Mouse (Mus musculus): ENCODE data around the gene Hbp1. TPM values are rescaled to one million over a fixed set of nuclear protein-coding genes. Genes with fewer than 3 reads are reported as not detected.
A peak's percentile ranks its signal among the peaks of the same experiment; 100 is the strongest.

Gene Hbp1
- 93.9 and 127 TPM in 2 replicates for total RNA-seq (2017)

DNA sequence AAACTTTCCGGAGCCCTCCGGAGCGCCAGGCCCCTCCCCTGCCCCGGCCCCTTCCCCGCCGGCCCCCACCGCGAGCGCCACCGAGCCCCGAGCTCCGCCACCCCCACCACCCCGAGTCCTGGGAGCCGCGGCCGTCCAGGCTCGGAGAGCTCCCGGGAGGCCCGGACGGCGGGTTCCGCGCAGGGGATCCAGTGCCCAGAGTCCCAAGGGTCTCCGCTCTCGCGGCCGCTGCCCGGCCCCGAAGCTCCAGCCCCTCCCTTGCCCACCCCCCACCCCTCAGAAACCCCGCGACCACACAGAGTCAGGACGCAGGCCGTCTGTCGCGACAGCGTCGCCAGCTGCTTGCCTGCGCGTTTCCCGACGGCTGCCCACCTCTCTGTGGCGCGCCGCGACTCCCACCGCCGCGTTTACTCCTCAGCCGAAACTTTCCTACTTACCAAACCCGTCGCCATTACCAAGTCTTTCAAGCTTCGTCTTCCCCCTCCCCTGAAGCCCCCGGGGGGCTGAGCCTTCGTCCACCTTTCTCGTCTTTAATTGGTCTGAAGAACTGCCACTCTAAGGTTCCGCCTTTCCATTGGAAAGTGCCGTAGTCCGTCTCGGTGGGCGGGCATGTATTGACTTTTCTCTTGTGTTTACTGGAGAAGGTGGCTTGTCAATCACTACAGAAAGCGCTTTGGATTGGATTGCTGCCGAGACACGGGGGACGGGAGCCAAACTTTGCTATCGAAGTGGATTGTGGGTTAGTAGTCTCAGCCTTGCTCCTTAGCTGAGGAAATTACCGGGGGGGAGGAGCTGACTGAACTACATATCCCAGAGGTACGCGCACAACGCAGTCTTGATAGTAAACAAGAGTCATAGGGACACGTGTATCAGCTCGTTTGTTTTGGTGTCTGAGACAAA lies at the start of gene Hbp1:
Gene Hbp1, minus strand, starts transcription at position 777 of the 900 bp plus-strand sequence.
- peak; percentile 89 to 92 for ATAC-seq (replicated peaks in 1 of 2; ENCODE audit: insufficient read depth in 1 of 2, low FRiP score in 2 of 2, low TSS enrichment in 1 of 2, low read depth in 1 of 2, poor library complexity in 2 of 2, severe bottlenecking in 2 of 2)

DNA sequence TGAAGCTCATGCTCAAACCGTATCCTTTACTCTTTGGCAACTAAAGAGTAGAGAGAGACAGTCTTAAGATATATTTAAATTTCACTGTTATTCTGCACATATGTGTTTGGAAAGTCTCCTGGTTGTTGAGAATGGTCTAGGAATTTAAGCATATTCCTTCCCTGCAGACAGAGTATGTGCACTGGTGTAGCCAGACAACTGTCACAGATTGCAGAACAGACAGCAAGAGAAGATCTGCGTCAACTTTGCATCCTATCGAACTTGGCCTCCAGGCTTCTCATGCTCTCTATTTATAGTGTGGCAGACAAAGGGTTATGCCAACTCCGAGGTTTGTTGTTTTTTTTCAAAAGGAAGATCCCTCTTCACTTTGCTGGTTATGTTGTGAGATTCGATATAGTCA lies 48.4 kb upstream of the Hbp1 start:
- no peak for ATAC-seq (replicated peaks in 1 of 2; ENCODE audit: insufficient read depth in 1 of 2, low FRiP score in 2 of 2, low TSS enrichment in 1 of 2, low read depth in 1 of 2, poor library complexity in 2 of 2, severe bottlenecking in 2 of 2)

DNA sequence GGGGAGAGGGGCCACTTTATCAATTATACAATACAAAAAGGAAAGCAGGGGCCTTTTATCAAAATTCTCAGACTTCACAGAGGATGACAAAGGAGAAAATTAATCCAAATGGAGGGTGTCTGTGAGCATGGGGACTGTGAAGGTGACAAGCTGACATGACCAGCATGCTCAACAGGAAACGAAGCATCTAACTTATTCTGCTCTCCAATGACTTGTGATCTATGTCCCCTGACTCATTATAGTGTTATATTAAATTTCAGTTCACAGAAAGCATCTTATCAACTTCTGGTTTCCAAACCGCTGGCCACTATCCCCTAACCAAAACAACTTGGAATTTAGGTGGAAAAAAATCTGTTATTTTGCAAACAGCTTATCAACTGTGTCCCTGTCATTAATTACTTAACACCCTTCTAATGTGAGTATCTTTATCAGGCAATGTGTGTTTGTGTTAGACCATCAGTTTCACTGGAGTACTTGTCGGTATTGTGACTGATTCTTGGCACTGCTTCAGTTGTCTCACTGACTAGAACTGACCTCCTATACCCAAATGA lies 47.1 kb upstream of the Hbp1 start:
- ATAC-seq (replicated peaks in 1 of 2; ENCODE audit: insufficient read depth in 1 of 2, low FRiP score in 2 of 2, low TSS enrichment in 1 of 2, low read depth in 1 of 2, poor library complexity in 2 of 2, severe bottlenecking in 2 of 2) = no peak

DNA sequence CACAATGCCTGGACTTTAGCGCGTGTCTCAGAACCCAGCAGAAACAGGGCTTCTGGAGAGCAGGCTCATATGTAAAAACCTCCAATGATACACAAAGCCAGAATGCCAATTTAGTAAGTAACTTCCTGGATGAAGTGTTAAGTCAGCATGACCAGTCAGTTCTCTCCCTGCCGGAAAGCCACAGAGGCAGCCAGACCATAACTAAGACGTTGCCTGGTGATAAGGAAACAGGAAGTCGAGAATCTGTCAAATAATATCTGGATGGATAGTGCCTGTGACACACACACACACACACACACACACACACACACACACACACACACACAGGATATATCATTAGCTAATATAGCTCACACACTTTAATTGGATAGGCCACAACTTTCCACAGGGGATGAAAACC lies 46.5 kb upstream of the Hbp1 start:
- ATAC-seq (replicated peaks in 1 of 2; ENCODE audit: insufficient read depth in 1 of 2, low FRiP score in 2 of 2, low TSS enrichment in 1 of 2, low read depth in 1 of 2, poor library complexity in 2 of 2, severe bottlenecking in 2 of 2) = peak; percentile 93 to 95

DNA sequence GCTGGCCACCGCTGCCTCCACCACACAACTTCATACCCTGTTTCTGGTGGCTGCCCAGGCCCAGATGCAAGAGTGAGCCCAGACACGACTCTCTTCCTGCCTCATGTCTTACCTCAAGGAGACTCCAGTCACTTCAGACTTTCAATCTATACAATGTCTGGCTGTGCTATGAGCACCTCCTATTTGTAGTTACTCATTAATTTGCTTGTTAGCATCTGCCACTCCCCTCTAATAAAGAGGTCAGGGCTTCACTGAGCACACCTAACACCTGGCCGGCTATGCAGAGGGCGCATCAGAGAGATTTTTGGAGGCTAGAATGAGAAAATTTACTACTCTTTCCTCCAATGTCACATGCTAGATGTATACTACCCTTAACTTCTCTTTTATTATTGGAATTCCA lies 40.2 kb upstream of the Hbp1 start:
- no peak for ATAC-seq (replicated peaks in 1 of 2; ENCODE audit: insufficient read depth in 1 of 2, low FRiP score in 2 of 2, low TSS enrichment in 1 of 2, low read depth in 1 of 2, poor library complexity in 2 of 2, severe bottlenecking in 2 of 2)

DNA sequence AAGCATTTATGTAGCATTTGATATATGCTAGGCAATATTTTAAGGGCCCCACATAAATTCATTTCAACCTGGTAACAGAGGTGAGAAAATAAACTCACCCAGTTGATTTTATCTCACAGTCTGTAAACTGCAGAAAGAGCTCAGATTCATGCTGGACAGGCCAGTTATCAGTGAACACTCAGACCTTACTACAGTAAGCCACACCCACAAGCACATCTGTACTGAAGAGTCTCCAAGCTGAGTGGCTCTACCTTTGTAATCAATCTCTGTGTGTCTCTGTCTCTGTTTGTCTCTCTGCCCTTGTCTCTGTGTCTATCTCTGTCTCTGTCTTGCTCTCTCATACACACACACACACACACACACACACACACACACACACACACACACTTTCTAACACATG lies 39.4 kb upstream of the Hbp1 start:
- ATAC-seq (replicated peaks in 1 of 2; ENCODE audit: insufficient read depth in 1 of 2, low FRiP score in 2 of 2, low TSS enrichment in 1 of 2, low read depth in 1 of 2, poor library complexity in 2 of 2, severe bottlenecking in 2 of 2) = no peak

DNA sequence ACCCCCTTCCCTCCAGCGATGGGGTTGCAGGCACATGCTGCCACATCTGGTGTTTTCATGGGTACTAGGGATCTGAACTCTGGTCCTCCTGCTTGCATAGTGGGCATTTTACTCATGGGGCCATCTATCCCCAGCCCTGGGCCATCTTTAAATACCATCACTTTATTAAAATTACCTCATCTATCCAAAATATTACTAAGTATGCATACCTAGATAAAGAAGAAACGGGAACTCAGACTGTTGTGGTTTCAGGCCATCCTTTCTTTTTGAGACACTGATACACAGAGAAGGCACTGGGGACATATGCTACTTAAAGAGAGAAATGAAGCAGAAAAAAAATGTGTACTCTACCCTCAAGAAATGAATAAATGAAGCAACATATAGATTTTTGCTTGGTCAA lies 36.1 kb upstream of the Hbp1 start:
- ATAC-seq (replicated peaks in 1 of 2; ENCODE audit: insufficient read depth in 1 of 2, low FRiP score in 2 of 2, low TSS enrichment in 1 of 2, low read depth in 1 of 2, poor library complexity in 2 of 2, severe bottlenecking in 2 of 2) = no peak

DNA sequence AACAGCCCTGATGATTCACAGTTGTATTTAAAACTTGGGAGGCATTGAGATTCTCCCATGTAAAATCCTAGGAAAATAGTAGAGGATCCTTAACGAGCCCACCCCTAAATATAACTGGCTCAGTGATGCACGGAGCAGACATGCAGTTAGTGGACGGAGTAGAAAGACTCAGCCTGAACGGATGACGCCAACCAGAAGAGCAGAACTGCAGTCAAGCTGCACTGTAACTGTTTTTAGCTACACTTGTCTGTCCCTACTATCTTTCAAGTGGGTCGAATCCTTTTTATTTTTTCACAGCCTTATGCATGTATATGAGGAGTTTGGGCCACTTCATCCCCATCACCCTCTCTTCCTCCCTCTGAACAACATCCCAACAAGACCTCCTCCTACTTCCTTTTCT lies 35.4 kb upstream of the Hbp1 start:
- no peak for ATAC-seq (replicated peaks in 1 of 2; ENCODE audit: insufficient read depth in 1 of 2, low FRiP score in 2 of 2, low TSS enrichment in 1 of 2, low read depth in 1 of 2, poor library complexity in 2 of 2, severe bottlenecking in 2 of 2)

DNA sequence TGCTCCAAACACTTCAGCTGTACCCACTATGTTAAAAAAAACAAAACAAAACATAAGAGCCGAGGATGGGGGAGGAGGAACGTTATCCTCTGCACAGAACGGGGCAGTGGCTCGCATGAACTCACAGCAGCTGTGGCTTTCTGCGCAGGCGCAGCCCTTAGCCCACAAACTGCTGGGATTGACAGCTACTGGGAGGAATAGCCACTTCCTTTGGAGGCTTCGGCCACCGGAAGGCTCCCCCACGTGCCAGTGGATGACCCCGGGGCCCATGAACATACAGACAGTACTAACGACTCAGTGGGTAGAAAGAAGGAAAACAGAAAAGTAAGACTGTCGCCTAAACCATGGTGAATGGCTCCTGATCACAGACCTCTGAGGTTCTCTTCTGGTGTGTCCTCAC lies 34.3 kb upstream of the Hbp1 start:
- peak; percentile 27 to 53; a peak in 1 of 4 replicates for ATAC-seq (replicated peaks in 1 of 2; ENCODE audit: insufficient read depth in 1 of 2, low FRiP score in 2 of 2, low TSS enrichment in 1 of 2, low read depth in 1 of 2, poor library complexity in 2 of 2, severe bottlenecking in 2 of 2)

DNA sequence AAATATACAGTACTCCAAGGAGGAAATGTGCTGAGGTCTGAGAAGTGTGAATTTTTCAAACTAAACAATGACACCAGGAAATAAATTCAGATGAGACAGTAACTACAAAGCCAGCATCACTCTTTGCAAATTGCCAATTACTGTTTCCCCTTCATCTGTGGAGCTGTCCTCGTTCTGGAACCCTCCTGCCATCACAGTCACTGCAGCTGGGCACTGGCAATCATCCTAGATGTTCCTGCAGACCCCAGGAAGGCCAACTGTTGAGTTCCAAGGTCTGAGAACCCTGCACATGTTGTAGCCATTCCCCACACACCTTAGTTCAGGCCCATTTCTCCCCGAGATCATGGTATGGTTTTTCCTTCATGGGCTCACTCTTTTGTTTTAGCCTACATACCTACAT lies 33.9 kb upstream of the Hbp1 start:
- ATAC-seq (replicated peaks in 1 of 2; ENCODE audit: insufficient read depth in 1 of 2, low FRiP score in 2 of 2, low TSS enrichment in 1 of 2, low read depth in 1 of 2, poor library complexity in 2 of 2, severe bottlenecking in 2 of 2) = no peak

DNA sequence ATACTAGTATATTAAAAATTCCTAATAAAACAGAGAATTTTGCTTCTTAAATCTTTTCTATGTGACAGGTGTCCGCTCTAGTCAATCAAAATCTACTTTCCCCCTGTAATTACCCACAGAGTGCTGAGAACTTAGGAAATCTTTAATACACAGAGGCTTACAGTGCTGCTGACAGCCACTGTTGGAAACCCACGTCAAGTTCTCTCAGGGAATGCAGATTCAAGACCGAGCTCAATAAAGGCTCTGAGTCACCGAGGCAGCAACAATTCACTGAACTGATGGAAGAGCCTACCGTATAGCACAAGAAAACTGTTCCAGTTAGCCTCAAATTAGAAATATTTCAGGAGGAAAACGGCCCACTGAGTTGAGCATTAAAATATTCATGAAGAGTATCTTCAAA lies 33.4 kb upstream of the Hbp1 start:
- no peak for ATAC-seq (replicated peaks in 1 of 2; ENCODE audit: insufficient read depth in 1 of 2, low FRiP score in 2 of 2, low TSS enrichment in 1 of 2, low read depth in 1 of 2, poor library complexity in 2 of 2, severe bottlenecking in 2 of 2)

DNA sequence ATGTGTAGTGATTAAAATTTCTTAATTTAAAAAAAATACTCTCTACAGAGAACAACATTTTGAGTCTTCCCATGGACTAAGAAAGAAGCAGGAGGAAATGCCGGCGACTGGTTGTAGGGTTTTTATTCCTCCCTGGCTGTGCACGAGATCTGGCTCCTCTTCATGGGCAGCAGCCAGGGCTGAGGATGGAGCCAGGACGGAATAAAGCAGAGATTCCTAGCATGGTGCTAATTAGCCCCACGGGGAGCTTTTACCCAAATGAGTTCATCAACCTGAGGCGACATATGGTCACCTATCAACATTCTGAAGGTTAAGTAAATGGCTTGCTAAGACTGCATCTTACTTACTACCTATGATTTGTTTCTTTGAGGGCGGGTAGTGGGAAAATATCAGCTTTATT lies 32.9 kb upstream of the Hbp1 start:
- ATAC-seq (replicated peaks in 1 of 2; ENCODE audit: insufficient read depth in 1 of 2, low FRiP score in 2 of 2, low TSS enrichment in 1 of 2, low read depth in 1 of 2, poor library complexity in 2 of 2, severe bottlenecking in 2 of 2) = no peak

DNA sequence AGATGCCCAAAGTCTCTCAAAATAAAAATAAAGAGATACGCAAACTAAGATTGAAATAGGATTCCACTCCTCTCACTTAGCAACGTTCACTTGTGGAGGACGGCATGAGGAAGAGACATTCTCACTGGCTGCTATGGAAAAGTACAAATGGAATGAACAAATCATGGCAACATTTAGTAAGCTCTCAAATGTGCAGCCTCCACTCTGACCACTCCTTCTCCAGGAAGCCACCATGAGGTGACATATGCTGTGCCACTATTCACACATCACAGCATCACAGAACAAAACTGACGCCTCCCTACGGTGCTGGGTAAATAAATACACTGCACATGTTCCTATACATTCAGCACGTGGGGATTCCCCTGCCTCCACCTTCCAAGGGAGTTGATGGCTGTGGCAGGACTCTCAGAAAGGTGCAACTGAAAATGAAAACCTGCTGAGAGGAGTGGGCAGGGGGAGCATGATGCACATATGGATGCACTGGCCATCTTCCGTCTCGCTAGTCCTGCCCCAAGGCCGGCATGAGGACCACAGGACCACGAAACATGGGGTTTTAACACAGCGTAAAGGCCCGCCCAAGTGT lies 27.4 kb upstream of the Hbp1 start:
- ATAC-seq (replicated peaks in 1 of 2; ENCODE audit: insufficient read depth in 1 of 2, low FRiP score in 2 of 2, low TSS enrichment in 1 of 2, low read depth in 1 of 2, poor library complexity in 2 of 2, severe bottlenecking in 2 of 2) = no peak

DNA sequence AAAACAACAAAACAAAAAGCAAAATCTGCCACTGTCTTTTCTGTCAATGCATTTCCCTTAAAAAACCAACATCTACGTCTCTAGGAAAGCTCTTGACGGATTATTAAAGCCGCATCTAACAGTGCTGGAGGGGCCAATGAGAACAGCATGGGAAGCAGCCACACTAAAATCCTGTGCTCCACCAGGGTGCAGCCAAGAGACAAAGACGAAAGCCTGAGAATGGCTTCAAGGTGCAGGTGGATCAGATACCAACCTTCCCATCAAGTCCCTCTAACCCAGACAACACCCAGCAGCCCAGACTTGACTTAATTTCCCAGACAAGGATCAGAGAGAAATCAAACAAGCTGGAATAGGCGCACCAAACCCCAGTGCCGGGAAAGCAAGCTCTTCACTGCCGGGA lies 26.2 kb upstream of the Hbp1 start:
- no peak for ATAC-seq (replicated peaks in 1 of 2; ENCODE audit: insufficient read depth in 1 of 2, low FRiP score in 2 of 2, low TSS enrichment in 1 of 2, low read depth in 1 of 2, poor library complexity in 2 of 2, severe bottlenecking in 2 of 2)

DNA sequence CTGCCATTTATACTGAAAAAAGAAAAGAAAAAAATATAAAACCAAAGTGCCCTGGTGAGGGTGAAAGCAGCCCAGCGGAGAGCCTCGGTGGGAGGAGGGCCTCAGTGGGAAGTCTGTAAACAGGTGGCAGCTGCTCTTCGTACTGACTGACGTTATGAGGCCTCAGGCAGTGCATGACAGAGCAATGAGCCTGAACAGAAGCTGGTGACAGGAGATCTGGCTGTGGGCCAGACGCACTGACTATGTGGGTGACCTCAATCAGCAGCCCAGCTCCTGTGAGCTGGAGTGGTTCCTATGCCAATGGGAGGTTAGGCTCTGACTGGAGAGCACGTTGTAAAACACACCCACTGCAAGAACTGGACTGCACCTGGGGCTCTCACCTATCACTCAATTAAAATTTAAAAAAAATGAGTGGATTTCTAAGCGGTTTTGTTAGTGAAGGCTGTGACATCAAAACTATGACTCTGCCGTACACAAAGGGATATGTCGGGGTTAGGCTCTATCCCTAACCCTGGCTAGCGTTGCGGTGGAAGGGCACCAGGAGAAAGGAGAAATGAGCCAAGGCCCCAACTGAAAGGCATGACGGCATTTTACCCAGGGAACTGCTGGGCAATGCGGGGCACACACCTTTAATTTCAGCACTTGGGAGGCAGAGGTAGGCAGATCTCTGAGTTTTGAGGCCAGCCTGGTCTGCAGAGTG lies 23.3 kb upstream of the Hbp1 start:
- ATAC-seq (replicated peaks in 1 of 2; ENCODE audit: insufficient read depth in 1 of 2, low FRiP score in 2 of 2, low TSS enrichment in 1 of 2, low read depth in 1 of 2, poor library complexity in 2 of 2, severe bottlenecking in 2 of 2) = peak; percentile 96 to 97

DNA sequence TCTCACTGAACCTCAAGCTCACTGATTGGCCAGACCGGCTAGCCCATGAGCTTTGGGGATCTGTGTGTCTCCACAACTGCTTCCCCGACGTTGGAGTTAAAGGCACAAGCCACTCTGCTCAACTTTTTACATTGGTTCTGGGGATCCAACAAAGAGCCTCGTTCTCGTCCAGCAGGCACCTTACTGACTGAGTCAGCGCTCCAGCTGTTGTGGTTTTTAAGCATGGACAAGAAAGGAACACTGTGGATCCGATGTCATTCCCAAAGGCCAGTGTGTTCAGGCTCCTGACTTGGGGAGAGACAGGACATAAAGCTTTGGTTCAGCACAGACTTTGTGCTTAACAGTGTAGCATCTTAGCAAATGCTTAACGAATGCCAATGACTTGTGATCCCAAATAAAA lies 21.2 kb upstream of the Hbp1 start:
- ATAC-seq (replicated peaks in 1 of 2; ENCODE audit: insufficient read depth in 1 of 2, low FRiP score in 2 of 2, low TSS enrichment in 1 of 2, low read depth in 1 of 2, poor library complexity in 2 of 2, severe bottlenecking in 2 of 2) = no peak

DNA sequence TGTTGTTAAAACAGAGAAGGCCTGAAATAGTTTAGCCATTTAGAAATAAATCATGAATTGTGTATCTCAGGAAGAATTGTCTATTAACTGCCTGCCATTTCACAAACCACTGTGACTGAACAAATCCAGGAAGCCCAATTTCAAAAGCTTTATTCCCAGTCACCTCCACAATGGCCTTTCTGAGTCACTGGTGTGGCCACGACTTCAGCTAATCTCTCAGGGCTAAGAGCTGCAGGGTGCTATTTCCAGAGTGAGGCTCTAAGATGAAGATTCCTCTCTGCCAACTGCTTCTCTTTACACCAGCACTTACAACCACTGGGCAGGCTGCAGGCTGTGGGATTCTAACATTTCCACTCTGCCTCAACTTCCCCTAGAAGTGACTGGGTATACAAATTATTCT lies 18.8 kb upstream of the Hbp1 start:
- no peak for ATAC-seq (replicated peaks in 1 of 2; ENCODE audit: insufficient read depth in 1 of 2, low FRiP score in 2 of 2, low TSS enrichment in 1 of 2, low read depth in 1 of 2, poor library complexity in 2 of 2, severe bottlenecking in 2 of 2)

DNA sequence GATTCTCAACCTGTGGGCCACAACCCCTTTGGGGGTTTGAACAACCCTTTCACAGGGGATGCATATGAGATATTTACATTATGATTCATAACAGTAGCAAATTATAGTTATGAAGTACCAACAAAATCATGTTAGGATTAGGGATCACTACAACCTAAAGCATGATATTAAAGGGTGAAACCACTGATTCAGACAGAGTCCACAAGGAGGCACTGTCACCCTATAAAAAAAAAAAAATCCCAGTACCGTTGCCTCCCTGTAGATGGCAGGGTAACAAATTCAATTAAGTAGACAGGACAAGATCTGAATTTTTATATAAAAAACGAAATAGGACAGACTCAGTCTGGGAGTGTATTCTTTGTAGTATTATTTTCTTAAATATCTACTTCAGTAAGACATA lies 17.2 kb upstream of the Hbp1 start:
- ATAC-seq (replicated peaks in 1 of 2; ENCODE audit: insufficient read depth in 1 of 2, low FRiP score in 2 of 2, low TSS enrichment in 1 of 2, low read depth in 1 of 2, poor library complexity in 2 of 2, severe bottlenecking in 2 of 2) = peak; percentile 83 to 85

Measured in hematopoietic stem cell, adult 5-6 weeks (primary cell).